Mouse (Mus musculus) hindbrain, embryonic 10.5 days (tissue): ENCODE data around the gene Rarb. TPM values are rescaled to one million over a fixed set of nuclear protein-coding genes. Genes with fewer than 3 reads are reported as not detected.

Experiments
- DNase-seq: peaks from one replicate; pipeline ENCODE4 v3.0.0-alpha.2; 2017; ENCODE audit warnings: low spot score
- H3K27ac ChIP-seq: fragments of 300-500 bp; sonication (generic); 2 replicates; pipeline ENCODE4 v1.5.1; 2016; ENCODE audit warnings: mild to moderate bottlenecking, moderate library complexity
- H3K27me3 ChIP-seq: fragments of 300-500 bp; sonication (generic); 2 replicates; pipeline ENCODE4 v1.6.1; 2016; ENCODE audit warnings: mild to moderate bottlenecking; ENCODE audit not compliant: poor library complexity, insufficient read depth, severe bottlenecking
- H3K36me3 ChIP-seq: fragments of 300-500 bp; sonication (generic); 2 replicates; pipeline ENCODE4 v1.6.1; 2016; ENCODE audit warnings: mild to moderate bottlenecking, moderate library complexity
- H3K4me1 ChIP-seq: fragments of 300-500 bp; sonication (generic); replicated peaks from 2 replicates; pipeline ENCODE4 v1.6.1; 2016; ENCODE audit warnings: mild to moderate bottlenecking
- H3K4me3 ChIP-seq: fragments of 300-500 bp; sonication (generic); 2 replicates; pipeline ENCODE4 v1.5.1; 2016; ENCODE audit warnings: mild to moderate bottlenecking, moderate library complexity
- H3K9me3 ChIP-seq: fragments of 300-500 bp; sonication (generic); 2 replicates; pipeline ENCODE4 v1.6.1; 2016; ENCODE audit warnings: mild to moderate bottlenecking, moderate library complexity
- WGBS: fragments of 180-500 bp; shearing (Covaris S2); methylation state at CpG from one replicate; pipeline ENCODE4 v1.1.7; 2016; 5-methylcytosine and 5-hydroxymethylcytosine counted together
- polyA plus RNA-seq: library from polyadenylated mRNA; unstranded; fragments of >200 nt; fragmentation: Nextera tagmentation; extraction: Ambion mirVana; gene quantifications from 2 replicates; pipeline ENCODE4 v1.2.1, GENCODE M21; 2016

The Rarb gene
- polyA plus RNA-seq, 1 experiment from 2014 or later = 18.9 TPM

GRCm38 (mm10) chr14:16723991-16724390 lies 95.0 kb downstream of the Rarb start:
- no peaks in the 10 kb centered on the region for H3K36me3 ChIP-seq
- H3K9me3 ChIP-seq = peaks cover 4% of the 10 kb centered on the region; the same call in 1 of the 2 replicates
- no peak overlapping the region for H3K4me3 ChIP-seq
- no peak overlapping the region for H3K27ac ChIP-seq
- no peaks in the 10 kb centered on the region for H3K27me3 ChIP-seq
- no peaks in the 10 kb centered on the region for H3K4me1 ChIP-seq
- 90% methylated on average over 15 of the region's 15 CpGs for WGBS
- no peak for DNase-seq

GRCm38 (mm10) chr14:16717821-16718220 lies 101.1 kb downstream of the Rarb start:
- 75% methylated on average over 3 of the region's 3 CpGs for WGBS
- Histone ChIP-seq H3K9me3 (no peaks in the 10 kb centered on the region), H3K27ac (no peak overlapping the region), H3K27me3 (no peaks in the 10 kb centered on the region), H3K4me1 (no peaks in the 10 kb centered on the region), H3K36me3 (no peaks in the 10 kb centered on the region), H3K4me3 (no peak overlapping the region)
- DNase-seq = no peak

- Histone ChIP-seq H3K27ac (no peak overlapping the region), H3K4me1 (no peaks in the 10 kb centered on the region), H3K9me3 (no peaks in the 10 kb centered on the region), H3K4me3 (no peak overlapping the region), H3K36me3 (no peaks in the 10 kb centered on the region), H3K27me3 (no peaks in the 10 kb centered on the region)
- WGBS = 70% methylated on average over 9 of the region's 9 CpGs
- no peak for DNase-seq
Observed at GRCm38 (mm10) chr14:16714344-16714955, 104.5 kb downstream of the Rarb start.

- Histone ChIP-seq H3K36me3 (no peaks in the 10 kb centered on the region), H3K9me3 (no peaks in the 10 kb centered on the region), H3K4me3 (no peak overlapping the region), H3K27ac (no peak overlapping the region), H3K27me3 (no peaks in the 10 kb centered on the region), H3K4me1 (no peaks in the 10 kb centered on the region)
- no peak for DNase-seq
- 81% methylated on average over 2 of the region's 2 CpGs for WGBS
Observed at GRCm38 (mm10) chr14:16713773-16714172, 105.2 kb downstream of the Rarb start.

- WGBS = 85% methylated on average over 4 of the region's 4 CpGs
- DNase-seq = no peak
- H3K4me3 ChIP-seq = no peak overlapping the region
- no peaks in the 10 kb centered on the region for H3K36me3 ChIP-seq
- H3K27ac ChIP-seq = no peak overlapping the region
- H3K4me1 ChIP-seq = peaks cover 6% of the 10 kb centered on the region
- H3K27me3 ChIP-seq = no peaks in the 10 kb centered on the region
- H3K9me3 ChIP-seq = no peaks in the 10 kb centered on the region
Observed at GRCm38 (mm10) chr14:16699228-16699627, 119.7 kb downstream of the Rarb start.

GRCm38 (mm10) chr14:16695453-16696120 lies 123.4 kb downstream of the Rarb start:
- H3K27me3 ChIP-seq = no peaks in the 10 kb centered on the region
- no peaks in the 10 kb centered on the region for H3K9me3 ChIP-seq
- no peak overlapping the region for H3K4me3 ChIP-seq
- H3K36me3 ChIP-seq = no peaks in the 10 kb centered on the region
- DNase-seq = peak; percentile 27
- peaks cover 6% of the 10 kb centered on the region for H3K4me1 ChIP-seq
- 35% methylated on average over 3 of the region's 3 CpGs for WGBS
- no peak overlapping the region for H3K27ac ChIP-seq

GRCm38 (mm10) chr14:16678335-16678734 lies 140.6 kb downstream of the Rarb start:
- 72% methylated on average over 3 of the region's 3 CpGs for WGBS
- no peak for DNase-seq

GRCm38 (mm10) chr14:16677081-16677480 lies 141.9 kb downstream of the Rarb start:
- DNase-seq = no peak
- Histone ChIP-seq H3K27me3 (no peaks in the 10 kb centered on the region), H3K4me1 (peaks cover 5% of the 10 kb centered on the region; the same call in 1 of the 2 replicates), H3K27ac (no peak overlapping the region), H3K36me3 (no peaks in the 10 kb centered on the region), H3K9me3 (no peaks in the 10 kb centered on the region), H3K4me3 (no peak overlapping the region)

More at GRCm38 (mm10) chr14:16678335-16678734, 140.6 kb downstream of the Rarb start:
- H3K27ac ChIP-seq = no peak overlapping the region
- H3K27me3 ChIP-seq = no peaks in the 10 kb centered on the region
- H3K9me3 ChIP-seq = no peaks in the 10 kb centered on the region
- no peaks in the 10 kb centered on the region for H3K36me3 ChIP-seq
- H3K4me1 ChIP-seq = peaks cover 5% of the 10 kb centered on the region; the same call in 1 of the 2 replicates
- no peak overlapping the region for H3K4me3 ChIP-seq

GRCm38 (mm10) chr14:16670571-16670970 lies 148.4 kb downstream of the Rarb start:
- Histone ChIP-seq H3K4me1 (no peaks in the 10 kb centered on the region), H3K36me3 (no peaks in the 10 kb centered on the region), H3K27ac (no peak overlapping the region), H3K27me3 (no peaks in the 10 kb centered on the region), H3K4me3 (no peak overlapping the region), H3K9me3 (no peaks in the 10 kb centered on the region)
- DNase-seq = no peak
- WGBS = 83% methylated on average over 3 of the region's 3 CpGs

GRCm38 (mm10) chr14:16639153-16639943 lies 179.6 kb downstream of the Rarb start:
- Histone ChIP-seq H3K4me3 (no peak overlapping the region), H3K27me3 (no peaks in the 10 kb centered on the region), H3K4me1 (no peaks in the 10 kb centered on the region), H3K27ac (no peak overlapping the region), H3K36me3 (no peaks in the 10 kb centered on the region; the same call in 1 of the 2 replicates), H3K9me3 (peaks cover 41% of the 10 kb centered on the region)
- no peak for DNase-seq
- WGBS = 86% methylated on average over 19 of the region's 19 CpGs

- Histone ChIP-seq H3K4me1 (no peaks in the 10 kb centered on the region), H3K4me3 (no peak overlapping the region), H3K27me3 (no peaks in the 10 kb centered on the region), H3K36me3 (no peaks in the 10 kb centered on the region), H3K27ac (no peak overlapping the region), H3K9me3 (no peaks in the 10 kb centered on the region)
- no peak for DNase-seq
Observed at GRCm38 (mm10) chr14:16613975-16614374, 205.0 kb downstream of the Rarb start.

GRCm38 (mm10) chr14:16605480-16605879 lies 213.5 kb downstream of the Rarb start:
- H3K36me3 ChIP-seq = no peaks in the 10 kb centered on the region
- H3K9me3 ChIP-seq = no peaks in the 10 kb centered on the region
- no peak overlapping the region for H3K27ac ChIP-seq
- DNase-seq = no peak
- no peaks in the 10 kb centered on the region for H3K27me3 ChIP-seq
- H3K4me3 ChIP-seq = no peak overlapping the region
- H3K4me1 ChIP-seq = peaks cover 6% of the 10 kb centered on the region; the same call in 1 of the 2 replicates

- H3K9me3 ChIP-seq = no peaks in the 10 kb centered on the region
Observed at GRCm38 (mm10) chr14:16604469-16605064, 214.4 kb downstream of the Rarb start.

More at GRCm38 (mm10) chr14:16604469-16605064, 214.4 kb downstream of the Rarb start:
- H3K36me3 ChIP-seq = no peaks in the 10 kb centered on the region
- no peak overlapping the region for H3K4me3 ChIP-seq
- H3K27me3 ChIP-seq = no peaks in the 10 kb centered on the region
- peaks cover 6% of the 10 kb centered on the region; the same call in 1 of the 2 replicates for H3K4me1 ChIP-seq
- DNase-seq = no peak
- WGBS = 61% methylated on average over 8 of the region's 8 CpGs
- H3K27ac ChIP-seq = no peak overlapping the region
